Mouse (Mus musculus): ENCODE data around the gene Hdgf.

- no peak for TF ChIP-seq CTCF (IDR thresholded peaks at IDR 0.05; ENCODE audit: borderline replicate concordance, control insufficient read depth, extremely low read depth, insufficient read depth, low read length, poor library complexity)
- TF ChIP-seq POLR2A (IDR thresholded peaks at IDR 0.05; ENCODE audit: control insufficient read depth, extremely low read depth, insufficient read depth, low read length, poor library complexity) = no peak
Measured at GRCm38 (mm10) chr3:87916990-87917389, 10.9 kb downstream of the Hdgf start.

Data from thymus, adult 2 months (tissue).